Mouse (Mus musculus): ENCODE data around the gene Ppm1k.

GRCm38 (mm10) chr6:57570170-57570974, 35.1 kb upstream of the Ppm1k start:
- no peak for TF ChIP-seq EP300 (IDR thresholded peaks at IDR 0.05; ENCODE audit: low read depth)
- TF ChIP-seq CTCF (IDR thresholded peaks at IDR 0.05; ENCODE audit: low read depth) = peak; percentile 72
